Mouse (Mus musculus): ENCODE measurements at regions not wholly inside any gene's neighbourhood (a gene's known extent, or its start where the extent isn't known, plus 50 kb on each side); places are given as distances from the start of the nearest gene placed in this dataset.

- TF ChIP-seq CTCF (IDR thresholded peaks at IDR 0.05; ENCODE audit: borderline replicate concordance, extremely low read depth, insufficient read depth, insufficient read length) (no peak), POLR2A (IDR thresholded peaks at IDR 0.05; ENCODE audit: borderline replicate concordance, extremely low read depth, insufficient read depth, insufficient read length, poor library complexity, severe bottlenecking) (no peak)
These were observed 712.6 kb upstream of the Zfp804a start for GRCm38 (mm10) chr2:81340417-81340816.

All from brain, embryonic 14.5 days (tissue).